Mouse (Mus musculus) liver, embryonic 15.5 days (tissue): ENCODE measurements around the gene Dnaja4. TPM values are rescaled to one million over a fixed set of nuclear protein-coding genes. Genes with fewer than 3 reads are reported as not detected.

ENCODE experiments used
- ATAC-seq: fragments of 200-750 bp; cut with Nextera tagmentation; 2 replicates; pipeline ENCODE4 v1.8.0; 2017; ENCODE audit warnings: moderate number of reproducible peaks, mild to moderate bottlenecking, moderate library complexity; ENCODE audit not compliant: insufficient read depth
- H3K27ac ChIP-seq: fragments of 300-500 bp; sonication (generic); replicated peaks from 2 replicates; pipeline ENCODE4 v1.5.1; 2015; ENCODE audit warnings: mild to moderate bottlenecking, inconsistent platforms
- H3K27me3 ChIP-seq: fragments of 300-500 bp; sonication (generic); 2 replicates; pipeline ENCODE4 v1.6.1; 2015; ENCODE audit warnings: mild to moderate bottlenecking, inconsistent platforms
- H3K36me3 ChIP-seq: fragments of 300-500 bp; sonication (generic); replicated peaks from 2 replicates; pipeline ENCODE4 v1.6.1; 2015; ENCODE audit warnings: moderate library complexity, mild to moderate bottlenecking, inconsistent platforms
- H3K4me1 ChIP-seq: fragments of 300-500 bp; sonication (generic); replicated peaks from 2 replicates; pipeline ENCODE4 v1.6.1; 2015; ENCODE audit warnings: inconsistent platforms
- H3K4me2 ChIP-seq: fragments of 300-500 bp; sonication (generic); 2 replicates; pipeline ENCODE4 v1.6.1; 2015; ENCODE audit warnings: moderate library complexity, mild to moderate bottlenecking, inconsistent platforms
- H3K4me3 ChIP-seq: fragments of 300-500 bp; sonication (generic); replicated peaks from 2 replicates; pipeline ENCODE4 v1.5.1; 2015; ENCODE audit warnings: mild to moderate bottlenecking, inconsistent platforms
- H3K9ac ChIP-seq: fragments of 300-500 bp; sonication (generic); 2 replicates; pipeline ENCODE4 v1.6.1; 2015; ENCODE audit warnings: moderate library complexity, mild to moderate bottlenecking, inconsistent platforms
- H3K9me3 ChIP-seq: fragments of 300-500 bp; sonication (generic); replicated peaks from 2 replicates; pipeline ENCODE4 v1.6.1; 2016; ENCODE audit warnings: inconsistent platforms
- WGBS: fragments of 180-500 bp; shearing (Covaris S2); methylation state at CpG from one replicate; pipeline ENCODE4 v1.1.7; 2015; ENCODE audit warnings: mixed read lengths; ENCODE audit not compliant: insufficient replicate concordance; 5-methylcytosine and 5-hydroxymethylcytosine counted together
- polyA plus RNA-seq: library from polyadenylated mRNA; unstranded; fragments of >200 nt; fragmentation: Nextera tagmentation; extraction: Ambion mirVana; gene quantifications from 2 replicates; pipeline ENCODE4 v1.2.1, GENCODE M21; 2015

Dnaja4 gene
- polyA plus RNA-seq, 1 experiment from 2014 or later = 23.0 TPM

DNA sequence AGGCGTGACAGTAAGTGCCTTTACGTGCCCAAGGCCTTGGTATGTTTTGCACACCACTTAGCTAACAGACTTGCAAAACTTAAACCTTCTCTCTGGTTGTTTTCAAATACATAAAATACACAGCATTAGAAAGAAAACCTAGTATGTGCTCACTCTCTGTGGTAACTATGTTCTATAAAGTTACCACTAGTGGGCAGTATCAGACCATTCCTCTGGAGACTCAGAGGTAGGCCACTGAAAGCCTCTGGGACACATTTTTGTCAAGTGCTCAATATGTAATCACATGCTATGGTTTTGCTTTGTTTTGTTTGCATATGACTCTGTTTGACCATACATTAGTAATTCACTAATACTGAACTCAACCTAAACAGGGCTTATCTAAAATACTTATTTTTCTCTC is 33.4 kb downstream of the Dnaja4 start:
- Histone ChIP-seq H3K27ac (no peak overlapping the region), H3K36me3 (peaks cover 35% of the 10 kb centered on the region), H3K4me2 (no peak overlapping the region), H3K27me3 (no peaks in the 10 kb centered on the region), H3K4me1 (peaks cover 31% of the 10 kb centered on the region), H3K9me3 (no peaks in the 10 kb centered on the region), H3K4me3 (no peak overlapping the region), H3K9ac (no peak overlapping the region)
- no peak for ATAC-seq
- 73% methylated on average over 2 of the region's 2 CpGs for WGBS

DNA sequence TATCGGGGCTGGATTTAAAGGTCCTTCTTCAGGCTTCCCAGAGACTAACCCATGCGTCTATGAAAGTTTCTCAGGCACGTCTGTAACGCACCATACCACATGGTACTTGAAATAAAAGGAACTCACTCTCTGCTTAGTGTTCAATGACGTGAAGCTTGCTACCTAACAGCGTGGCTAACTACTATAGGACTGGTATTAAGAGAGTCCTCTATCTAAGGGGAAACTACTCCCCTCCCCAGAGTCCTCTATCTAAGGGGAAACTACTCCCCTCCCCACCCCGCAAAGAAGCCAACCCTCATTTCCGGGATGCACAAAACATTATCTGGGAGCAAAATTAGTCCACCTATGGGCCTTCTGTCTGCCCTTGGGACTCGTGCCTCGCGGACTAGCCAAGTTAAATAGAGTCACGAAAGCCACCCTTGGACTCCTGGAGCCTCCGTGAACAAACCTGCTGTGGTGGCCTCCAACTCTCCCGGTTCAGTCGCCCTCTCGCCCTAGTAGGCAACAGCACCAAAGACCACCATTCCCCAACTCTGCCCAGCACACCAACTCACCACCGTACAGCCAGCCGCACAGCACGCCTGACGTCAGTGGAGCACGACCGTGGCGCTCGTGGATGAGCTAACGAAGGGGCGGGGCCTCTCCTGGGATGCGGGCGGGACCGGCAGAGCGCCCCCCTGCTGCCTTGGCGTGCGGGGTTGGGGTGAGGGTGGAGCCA is 35.4 kb downstream of the Dnaja4 start, which contains the start of gene Wdr61:
Gene Wdr61 (minus strand): TSS at position 599 of the 718 bp plus-strand sequence.
- under 1% methylated on average over 32 of the region's 32 CpGs for WGBS

DNA sequence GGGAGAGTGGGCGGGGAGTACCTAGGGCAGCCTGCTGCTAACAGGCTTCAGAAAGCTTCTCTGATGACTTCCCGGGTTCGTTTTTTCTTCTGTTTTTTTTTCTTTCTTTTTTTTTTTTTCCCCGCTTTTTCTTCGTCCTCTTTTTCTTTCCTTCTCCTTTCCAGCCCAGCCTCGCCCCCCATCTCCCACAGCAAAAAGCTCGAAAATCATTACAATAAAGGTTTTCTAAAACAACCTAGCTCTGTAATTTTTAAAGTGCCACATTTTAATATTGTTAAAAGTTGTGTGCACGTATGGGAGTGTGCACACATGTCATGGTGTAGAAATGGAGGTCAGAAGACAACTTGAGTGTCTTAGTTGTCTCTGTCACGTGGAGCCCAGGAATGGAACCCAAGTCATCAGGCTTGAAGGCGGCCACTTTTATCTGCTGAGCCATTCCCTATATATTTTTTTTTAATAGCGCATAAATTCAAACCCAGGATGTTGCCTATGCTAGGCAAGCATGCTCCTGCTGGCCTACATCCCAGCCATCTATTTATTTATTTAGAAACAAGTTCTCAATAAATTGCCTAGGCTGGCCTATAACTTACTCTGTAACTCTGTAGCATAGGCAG is 36.1 kb downstream of the Dnaja4 start:
- H3K4me2 ChIP-seq = peak overlapping the region; percentile 79
- peak overlapping the region; percentile 32 for H3K9ac ChIP-seq
- H3K9me3 ChIP-seq = no peaks in the 10 kb centered on the region
- peak overlapping the region; percentile 78 for H3K4me3 ChIP-seq
- H3K36me3 ChIP-seq = peaks cover 9% of the 10 kb centered on the region
- H3K4me1 ChIP-seq = peaks cover 31% of the 10 kb centered on the region
- H3K27me3 ChIP-seq = no peaks in the 10 kb centered on the region
- H3K27ac ChIP-seq = 0 out of 2 replicates have a peak overlapping the region, but pooled peaks have one; percentile 33
- WGBS = 17% methylated on average over 11 of the region's 11 CpGs
- no peak for ATAC-seq

More for the DNA sequence above, 35.4 kb downstream of the Dnaja4 start, which contains the start of gene Wdr61:
- Histone ChIP-seq H3K27ac (peak within 1 kb of the TSS; percentile 72), H3K4me3 (peak within 1 kb of the TSS; percentile 78), H3K4me1 (peaks cover 31% of the 10 kb centered on the region), H3K4me2 (peak within 1 kb of the TSS; percentile 79), H3K27me3 (no peaks in the 10 kb centered on the region), H3K9me3 (no peaks in the 10 kb centered on the region), H3K9ac (peak within 1 kb of the TSS; percentile 69), H3K36me3 (peaks cover 16% of the 10 kb centered on the region)
- ATAC-seq = peak; percentile 97

DNA sequence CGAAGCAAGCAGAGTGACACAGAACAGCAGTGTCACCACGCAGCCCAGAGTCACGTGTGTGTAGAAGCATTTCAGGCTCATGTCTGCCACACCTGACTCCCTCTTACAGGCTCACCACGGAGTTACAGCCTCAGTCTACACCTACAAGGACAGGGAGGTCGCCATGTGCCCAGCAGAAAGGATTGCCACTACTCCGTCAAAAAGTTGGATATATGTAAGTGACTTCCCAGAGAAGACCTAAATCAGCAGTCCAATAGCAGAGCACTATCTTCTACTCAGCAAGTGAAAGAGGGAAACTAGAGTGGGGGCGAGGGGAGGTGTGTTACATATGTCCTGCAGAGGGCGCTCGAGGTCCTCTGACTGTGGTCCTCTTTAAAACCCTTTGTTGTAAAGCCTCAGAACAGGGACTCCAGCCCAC is 37.6 kb downstream of the Dnaja4 start:
- Histone ChIP-seq H3K9me3 (no peaks in the 10 kb centered on the region), H3K9ac (no peak overlapping the region), H3K4me1 (peaks cover 31% of the 10 kb centered on the region), H3K27ac (no peak overlapping the region), H3K4me3 (peak overlapping the region; percentile 17; the same call in 1 of the 2 replicates), H3K36me3 (no peaks in the 10 kb centered on the region), H3K27me3 (no peaks in the 10 kb centered on the region), H3K4me2 (peak overlapping the region; percentile 53)
- no peak for ATAC-seq
- 22% methylated on average over 9 of the region's 9 CpGs for WGBS

DNA sequence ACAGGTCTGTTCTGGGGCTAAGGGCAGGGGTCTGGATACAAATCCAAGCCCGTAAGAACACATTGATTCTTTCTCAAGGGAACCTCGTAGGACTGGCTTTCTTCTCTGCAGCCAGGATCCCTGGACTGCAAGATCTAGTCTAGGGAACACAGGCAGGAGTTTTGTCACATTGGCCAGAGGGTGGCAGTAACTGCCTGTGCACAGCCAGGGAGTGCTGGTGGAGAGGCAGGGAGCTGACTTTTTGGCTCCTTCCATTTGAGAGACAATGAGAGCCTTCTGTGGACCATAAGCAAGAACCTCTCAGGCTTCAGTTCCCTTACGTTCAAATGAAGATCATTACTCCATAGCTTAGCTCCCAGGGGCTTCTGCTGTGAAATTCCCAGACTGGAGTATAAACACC is 39.7 kb downstream of the Dnaja4 start:
- no peak overlapping the region for H3K4me2 ChIP-seq
- ATAC-seq = no peak
- H3K4me1 ChIP-seq = peaks cover 22% of the 10 kb centered on the region
- 32% methylated on average over 3 of the region's 3 CpGs for WGBS
- no peak overlapping the region for H3K9ac ChIP-seq
- H3K9me3 ChIP-seq = no peaks in the 10 kb centered on the region
- no peak overlapping the region for H3K4me3 ChIP-seq
- H3K27me3 ChIP-seq = no peaks in the 10 kb centered on the region
- no peak overlapping the region for H3K27ac ChIP-seq
- no peaks in the 10 kb centered on the region for H3K36me3 ChIP-seq

DNA sequence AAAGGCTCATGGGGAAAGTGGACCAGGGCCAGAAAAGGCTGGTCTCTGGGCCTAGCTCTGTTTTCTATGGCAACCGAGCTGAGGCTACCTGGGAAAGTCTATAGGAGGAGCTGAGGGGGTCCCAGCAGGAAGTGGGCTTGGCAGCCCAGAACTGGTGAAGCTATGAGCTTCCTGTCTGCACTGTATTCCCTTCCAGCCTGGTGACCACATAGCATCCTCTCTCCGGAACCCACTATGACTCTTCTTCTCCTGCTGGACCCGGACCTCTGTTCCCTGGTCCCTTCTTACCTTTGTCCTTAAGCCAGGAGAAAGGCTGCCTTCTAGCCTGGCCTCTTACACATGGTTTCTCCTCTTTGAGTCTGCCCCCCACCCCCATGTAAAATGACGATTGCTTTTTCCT is 45.2 kb downstream of the Dnaja4 start:
- no peaks in the 10 kb centered on the region for H3K9me3 ChIP-seq
- no peak overlapping the region for H3K27ac ChIP-seq
- 36% methylated on average over 4 of the region's 4 CpGs for WGBS
- no peaks in the 10 kb centered on the region for H3K36me3 ChIP-seq
- no peak overlapping the region for H3K4me3 ChIP-seq
- H3K4me2 ChIP-seq = no peak overlapping the region
- no peaks in the 10 kb centered on the region for H3K4me1 ChIP-seq
- no peak overlapping the region for H3K9ac ChIP-seq
- no peak for ATAC-seq
- no peaks in the 10 kb centered on the region for H3K27me3 ChIP-seq

DNA sequence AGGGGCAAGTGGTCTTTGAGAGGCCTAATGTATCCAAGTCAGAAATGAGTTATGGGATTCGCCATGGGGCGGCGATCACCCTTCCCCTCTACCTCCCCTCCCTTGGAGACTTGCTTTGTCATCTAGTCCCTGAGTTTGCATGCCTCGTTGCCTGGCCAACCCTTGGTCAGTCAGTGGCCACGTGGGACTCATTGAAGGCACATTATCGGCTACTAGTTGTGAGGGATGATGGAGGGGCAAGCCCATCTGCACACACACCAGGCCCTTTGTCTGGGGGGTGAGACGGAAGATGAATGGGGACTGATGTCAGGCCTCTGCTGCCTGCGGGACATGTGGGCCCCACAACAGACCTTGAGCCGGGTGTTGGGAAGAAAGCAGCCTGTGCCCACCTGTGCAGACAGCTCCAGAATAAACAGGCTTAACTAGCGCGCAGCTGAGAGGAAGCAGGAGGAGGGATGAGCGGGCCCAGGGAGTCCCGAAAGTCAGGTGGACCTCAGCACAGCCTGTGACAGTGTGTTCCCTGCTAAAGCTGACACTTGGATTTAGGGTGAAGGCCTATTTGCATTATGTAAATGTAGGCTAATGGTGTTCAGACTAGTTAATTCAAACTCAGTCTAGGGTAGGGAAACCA is 47.2 kb downstream of the Dnaja4 start:
- no peak overlapping the region for H3K4me3 ChIP-seq
- no peaks in the 10 kb centered on the region for H3K9me3 ChIP-seq
- H3K27me3 ChIP-seq = no peaks in the 10 kb centered on the region
- H3K27ac ChIP-seq = no peak overlapping the region
- no peaks in the 10 kb centered on the region for H3K36me3 ChIP-seq
- no peak overlapping the region for H3K9ac ChIP-seq
- ATAC-seq = no peak
- WGBS = 63% methylated on average over 13 of the region's 13 CpGs
- no peak overlapping the region for H3K4me2 ChIP-seq
- H3K4me1 ChIP-seq = no peaks in the 10 kb centered on the region

DNA sequence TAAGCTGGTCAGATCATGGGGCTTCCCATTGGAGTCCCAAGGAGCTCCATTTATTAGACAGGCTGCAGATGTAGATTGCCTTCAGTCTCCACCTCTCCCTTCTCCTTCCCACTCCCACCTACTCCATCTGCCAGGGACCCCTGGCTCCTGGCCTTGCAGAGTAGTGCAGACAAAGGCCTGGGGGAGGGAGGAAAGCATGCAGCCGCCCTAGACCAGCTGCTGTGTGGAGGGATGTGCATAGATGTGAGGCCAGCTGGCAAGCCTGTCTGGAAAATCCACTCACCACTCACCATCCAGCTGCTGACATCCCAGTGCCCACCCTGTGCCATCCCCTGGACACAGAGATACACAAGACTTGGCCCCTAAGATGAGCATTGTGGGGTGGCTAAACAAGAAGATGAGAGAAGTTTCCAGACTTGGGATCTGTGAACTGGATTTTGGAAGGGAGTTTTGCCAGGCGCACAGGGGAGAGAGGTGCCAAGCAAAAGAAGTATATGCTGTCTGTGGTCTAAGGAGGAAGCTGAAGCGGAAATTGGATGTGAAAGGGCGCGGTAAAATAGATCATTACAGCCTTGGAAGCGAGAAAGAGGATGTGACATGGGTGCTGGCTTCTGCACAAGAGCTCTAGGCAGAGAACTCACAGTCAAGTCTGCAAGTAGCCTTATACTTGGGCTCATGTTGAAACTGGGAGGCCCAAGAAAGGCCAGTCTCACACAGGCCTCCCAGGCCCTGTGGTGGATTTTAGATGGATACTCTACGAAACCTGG is 51.7 kb downstream of the Dnaja4 start:
- ATAC-seq = no peak
- Histone ChIP-seq H3K9ac (no peak overlapping the region), H3K27me3 (peaks cover 10% of the 10 kb centered on the region; the same call in 1 of the 2 replicates), H3K27ac (no peak overlapping the region), H3K4me2 (no peak overlapping the region), H3K9me3 (no peaks in the 10 kb centered on the region), H3K4me1 (no peaks in the 10 kb centered on the region), H3K4me3 (no peak overlapping the region), H3K36me3 (no peaks in the 10 kb centered on the region)
- WGBS = 46% methylated on average over 7 of the region's 7 CpGs

DNA sequence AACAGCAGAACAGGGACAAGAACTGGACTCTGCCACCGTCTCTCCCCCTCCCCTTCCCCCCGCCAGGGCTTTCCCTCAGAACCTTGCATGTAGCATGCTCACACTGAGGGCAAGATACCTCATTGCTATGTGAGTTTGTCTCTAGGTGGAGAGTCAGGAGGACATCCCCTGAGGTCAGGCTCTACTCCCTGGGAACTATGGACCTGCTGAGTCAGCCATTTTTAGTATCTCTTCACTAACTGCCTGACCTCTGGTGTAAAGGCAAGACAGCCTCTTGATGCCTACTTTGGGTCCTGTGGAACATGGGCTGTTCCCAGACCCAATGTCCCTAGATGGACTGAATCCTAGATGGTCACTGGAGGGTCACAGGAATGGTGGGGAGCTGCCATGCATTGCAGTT is 53.0 kb downstream of the Dnaja4 start:
- Histone ChIP-seq H3K9ac (no peak overlapping the region), H3K27ac (no peak overlapping the region), H3K9me3 (no peaks in the 10 kb centered on the region), H3K4me1 (no peaks in the 10 kb centered on the region), H3K36me3 (no peaks in the 10 kb centered on the region), H3K4me3 (no peak overlapping the region), H3K4me2 (no peak overlapping the region), H3K27me3 (peaks cover 10% of the 10 kb centered on the region; the same call in 1 of the 2 replicates)
- no peak for ATAC-seq
- 62% methylated on average over 2 of the region's 2 CpGs for WGBS

DNA sequence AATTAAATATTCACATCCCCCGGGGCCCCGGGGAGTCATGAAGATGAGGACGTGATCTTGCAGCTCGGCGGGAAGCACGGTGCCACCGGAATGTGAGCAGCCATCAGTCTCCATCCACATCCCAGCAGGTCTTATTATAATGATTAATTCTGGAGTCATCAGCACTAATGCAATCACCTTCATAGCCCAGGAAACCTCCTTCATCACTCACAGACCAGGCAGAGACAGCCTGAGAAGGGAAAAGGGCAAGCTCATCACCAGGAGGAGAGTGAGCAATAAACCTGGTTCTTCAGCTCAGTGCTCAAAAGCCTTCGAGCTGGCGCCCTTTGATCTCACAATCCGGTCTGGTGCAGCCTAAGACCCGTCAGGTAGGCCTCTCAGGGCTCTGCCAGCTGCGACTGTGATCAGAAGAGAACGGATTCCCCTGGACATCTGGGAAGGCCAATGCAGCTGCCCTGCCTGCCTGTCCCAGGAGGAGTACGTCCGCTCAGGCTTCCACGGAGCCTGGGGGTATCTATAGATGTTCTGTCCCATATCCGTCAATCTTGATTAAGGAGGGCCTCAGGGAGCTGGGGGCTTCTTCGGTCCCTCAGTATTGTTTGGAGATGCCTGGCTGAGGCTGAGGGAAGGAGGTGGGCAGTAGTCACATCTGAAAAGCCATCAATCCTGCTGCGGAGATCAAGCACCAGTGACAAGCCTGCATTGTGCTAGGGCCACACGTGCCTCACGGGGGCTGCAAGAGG is 53.7 kb downstream of the Dnaja4 start:
- H3K9me3 ChIP-seq = no peaks in the 10 kb centered on the region
- 47% methylated on average over 21 of the region's 21 CpGs for WGBS
- no peak for ATAC-seq
- H3K27ac ChIP-seq = no peak overlapping the region
- H3K27me3 ChIP-seq = peaks cover 10% of the 10 kb centered on the region; the same call in 1 of the 2 replicates
- no peaks in the 10 kb centered on the region for H3K4me1 ChIP-seq
- H3K4me2 ChIP-seq = no peak overlapping the region
- H3K4me3 ChIP-seq = no peak overlapping the region
- H3K9ac ChIP-seq = no peak overlapping the region
- H3K36me3 ChIP-seq = no peaks in the 10 kb centered on the region
